Mouse (Mus musculus): ENCODE data around the gene Fhit. TPM values are rescaled to one million over a fixed set of nuclear protein-coding genes. Genes with fewer than 3 reads are reported as not detected.

Fhit gene
- polyA plus RNA-seq, 1 experiment = 4.2 TPM

DNA sequence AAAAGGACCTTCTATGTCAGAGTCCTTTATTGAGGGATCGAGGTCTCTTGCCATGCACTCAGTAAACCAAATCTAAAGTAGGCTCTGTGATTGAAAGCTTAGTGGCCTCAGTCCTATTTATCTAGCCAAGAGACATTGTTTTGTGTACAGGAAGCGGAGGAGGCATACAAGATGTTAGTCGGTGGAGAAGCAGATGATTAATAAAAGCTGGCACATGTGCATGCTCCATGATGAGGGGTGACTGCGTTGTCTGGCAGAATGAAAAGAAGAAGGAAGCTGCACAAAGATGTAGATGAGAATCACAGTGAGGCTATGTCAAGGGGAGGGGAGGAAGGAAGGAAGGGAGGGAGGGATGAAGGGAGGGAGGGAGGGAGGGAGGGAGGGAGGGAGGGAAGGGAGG is 481.8 kb downstream of the Fhit start:
- TF ChIP-seq CTCF (IDR thresholded peaks at IDR 0.05; ENCODE audit: borderline replicate concordance, extremely low read depth, insufficient read depth, insufficient read length) = no peak
- no peak for TF ChIP-seq POLR2A (IDR thresholded peaks at IDR 0.05; ENCODE audit: borderline replicate concordance, extremely low read depth, insufficient read depth, insufficient read length, poor library complexity, severe bottlenecking)
- DNase-seq (ENCODE audit: low read depth) = peak; percentile 44

DNA sequence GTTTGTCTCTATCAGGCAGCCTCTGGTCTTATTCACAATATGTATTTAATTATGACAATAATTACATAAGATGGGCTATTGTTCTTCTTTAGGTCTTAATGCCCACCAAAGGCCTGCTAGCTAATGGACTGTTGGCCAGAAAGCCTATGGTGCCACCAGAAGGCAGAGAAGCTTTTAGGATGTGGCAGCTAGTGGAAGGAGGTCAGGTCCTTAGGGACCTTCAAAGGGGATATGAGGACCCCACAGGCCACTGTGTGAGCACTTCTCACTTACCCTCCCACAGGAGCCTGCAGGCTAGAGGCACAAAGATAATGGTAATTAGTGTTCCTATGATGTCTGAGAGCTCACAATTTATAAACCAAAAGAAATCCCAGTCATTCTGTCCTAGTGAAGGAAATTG is 482.2 kb downstream of the Fhit start:
- no peak for TF ChIP-seq CTCF (IDR thresholded peaks at IDR 0.05; ENCODE audit: borderline replicate concordance, extremely low read depth, insufficient read depth, insufficient read length)
- TF ChIP-seq POLR2A (IDR thresholded peaks at IDR 0.05; ENCODE audit: borderline replicate concordance, extremely low read depth, insufficient read depth, insufficient read length, poor library complexity, severe bottlenecking) = no peak
- DNase-seq (ENCODE audit: low read depth) = no peak

DNA sequence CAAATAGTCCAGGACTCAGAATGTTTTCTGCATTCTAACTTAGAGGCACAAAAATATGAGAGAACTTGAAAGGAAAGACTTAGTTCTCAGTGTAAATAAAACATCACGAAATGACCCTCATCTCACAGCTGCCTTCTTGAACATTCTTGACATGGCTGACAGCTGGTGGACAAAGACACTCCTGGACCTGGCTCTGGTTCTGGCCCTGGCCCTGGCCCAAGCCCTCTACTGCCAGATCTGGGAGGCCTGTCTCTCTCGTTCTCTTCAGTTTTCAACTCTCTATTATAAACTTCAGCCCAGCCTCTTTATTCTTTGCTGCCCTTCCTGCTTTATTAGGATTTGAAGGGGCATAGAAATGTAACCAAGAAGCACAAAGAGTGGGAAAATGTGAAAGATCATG is 484.2 kb downstream of the Fhit start:
- peak; percentile 61 for DNase-seq (ENCODE audit: low read depth)
- TF ChIP-seq CTCF (IDR thresholded peaks at IDR 0.05; ENCODE audit: borderline replicate concordance, extremely low read depth, insufficient read depth, insufficient read length) (no peak), POLR2A (IDR thresholded peaks at IDR 0.05; ENCODE audit: borderline replicate concordance, extremely low read depth, insufficient read depth, insufficient read length, poor library complexity, severe bottlenecking) (no peak)

DNA sequence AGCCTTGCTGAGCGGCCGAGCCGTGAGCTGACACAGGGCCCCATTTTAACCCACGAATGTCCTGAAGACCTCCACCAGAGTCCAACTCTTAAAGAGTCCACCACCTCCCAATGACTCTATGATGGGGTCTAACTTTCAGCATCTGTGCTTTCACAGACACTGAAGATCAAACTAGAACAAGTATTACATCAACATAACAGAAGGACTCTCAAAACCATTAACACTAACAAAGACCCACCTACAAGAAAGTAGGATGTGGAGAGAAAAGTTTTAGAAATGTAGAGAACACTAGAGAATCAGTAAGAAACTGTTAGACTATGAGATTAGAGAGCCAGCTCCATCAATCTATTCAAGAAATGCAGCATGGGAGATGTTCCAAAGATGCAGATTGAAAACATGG is 501.6 kb downstream of the Fhit start:
- TF ChIP-seq POLR2A (IDR thresholded peaks at IDR 0.05; ENCODE audit: borderline replicate concordance, extremely low read depth, insufficient read depth, insufficient read length, poor library complexity, severe bottlenecking) = no peak
- no peak for TF ChIP-seq CTCF (IDR thresholded peaks at IDR 0.05; ENCODE audit: borderline replicate concordance, extremely low read depth, insufficient read depth, insufficient read length)
- no peak for DNase-seq (ENCODE audit: low read depth)

DNA sequence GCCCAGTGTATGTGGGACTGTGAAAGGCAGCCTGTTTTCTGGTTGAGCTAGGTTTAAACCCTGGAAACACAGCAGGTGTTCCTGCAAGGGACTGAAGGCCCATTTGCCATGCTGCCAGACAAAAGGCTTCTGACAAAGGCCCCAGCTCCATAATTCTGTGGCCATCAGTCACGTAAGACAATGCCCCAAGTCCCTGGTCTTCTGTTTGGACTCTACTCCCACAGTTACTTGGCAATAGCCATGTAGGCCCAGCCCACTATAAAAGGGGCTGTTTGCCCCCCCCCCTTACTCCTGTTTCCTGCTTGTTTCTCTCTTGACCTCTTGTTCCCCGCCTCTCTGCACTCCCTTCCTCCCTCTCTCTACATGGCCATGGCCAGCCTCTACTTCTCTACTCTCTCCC is 502.5 kb downstream of the Fhit start:
- no peak for TF ChIP-seq POLR2A (IDR thresholded peaks at IDR 0.05; ENCODE audit: borderline replicate concordance, extremely low read depth, insufficient read depth, insufficient read length, poor library complexity, severe bottlenecking)
- no peak for TF ChIP-seq CTCF (IDR thresholded peaks at IDR 0.05; ENCODE audit: borderline replicate concordance, extremely low read depth, insufficient read depth, insufficient read length)
- peak; percentile 52 for DNase-seq (ENCODE audit: low read depth)

- TF ChIP-seq CTCF (IDR thresholded peaks at IDR 0.05; ENCODE audit: borderline replicate concordance, extremely low read depth, insufficient read depth, insufficient read length) = no peak
- TF ChIP-seq POLR2A (IDR thresholded peaks at IDR 0.05; ENCODE audit: borderline replicate concordance, extremely low read depth, insufficient read depth, insufficient read length, poor library complexity, severe bottlenecking) = no peak
- DNase-seq (ENCODE audit: low read depth) = no peak
These were observed 503.6 kb downstream of the Fhit start for GRCm38 (mm10) chr14:10658219-10658618.

GRCm38 (mm10) chr14:10657364-10657763 is 504.5 kb downstream of the Fhit start:
- no peak for DNase-seq (ENCODE audit: low read depth)
- TF ChIP-seq POLR2A (IDR thresholded peaks at IDR 0.05; ENCODE audit: borderline replicate concordance, extremely low read depth, insufficient read depth, insufficient read length, poor library complexity, severe bottlenecking) = no peak
- TF ChIP-seq CTCF (IDR thresholded peaks at IDR 0.05; ENCODE audit: borderline replicate concordance, extremely low read depth, insufficient read depth, insufficient read length) = no peak

- TF ChIP-seq POLR2A (IDR thresholded peaks at IDR 0.05; ENCODE audit: borderline replicate concordance, extremely low read depth, insufficient read depth, insufficient read length, poor library complexity, severe bottlenecking) = no peak
- TF ChIP-seq CTCF (IDR thresholded peaks at IDR 0.05; ENCODE audit: borderline replicate concordance, extremely low read depth, insufficient read depth, insufficient read length) = no peak
- DNase-seq (ENCODE audit: low read depth) = peak; percentile 18
These were observed 506.0 kb downstream of the Fhit start for GRCm38 (mm10) chr14:10655842-10656241.

DNA sequence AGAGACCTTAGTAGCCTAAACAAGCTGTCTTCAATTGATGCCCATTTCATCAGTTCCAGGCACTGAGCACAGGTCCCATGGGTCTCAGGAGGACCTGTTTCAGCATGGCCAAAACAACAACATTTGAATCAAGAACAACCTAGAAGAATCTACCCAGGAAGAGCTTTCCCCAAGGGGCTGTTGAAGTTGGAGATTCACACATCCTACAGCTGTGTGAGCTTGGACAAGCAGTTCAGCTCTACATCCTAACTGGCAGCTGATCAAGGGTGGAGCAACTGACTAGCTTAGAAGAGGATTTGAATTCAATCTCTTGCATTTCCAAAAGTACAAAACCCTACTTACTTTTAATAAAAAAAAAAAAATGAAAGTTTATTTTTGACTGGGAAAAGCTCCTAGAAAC is 514.0 kb downstream of the Fhit start:
- no peak for DNase-seq (ENCODE audit: low read depth)
- TF ChIP-seq POLR2A (IDR thresholded peaks at IDR 0.05; ENCODE audit: borderline replicate concordance, extremely low read depth, insufficient read depth, insufficient read length, poor library complexity, severe bottlenecking) = no peak

DNA sequence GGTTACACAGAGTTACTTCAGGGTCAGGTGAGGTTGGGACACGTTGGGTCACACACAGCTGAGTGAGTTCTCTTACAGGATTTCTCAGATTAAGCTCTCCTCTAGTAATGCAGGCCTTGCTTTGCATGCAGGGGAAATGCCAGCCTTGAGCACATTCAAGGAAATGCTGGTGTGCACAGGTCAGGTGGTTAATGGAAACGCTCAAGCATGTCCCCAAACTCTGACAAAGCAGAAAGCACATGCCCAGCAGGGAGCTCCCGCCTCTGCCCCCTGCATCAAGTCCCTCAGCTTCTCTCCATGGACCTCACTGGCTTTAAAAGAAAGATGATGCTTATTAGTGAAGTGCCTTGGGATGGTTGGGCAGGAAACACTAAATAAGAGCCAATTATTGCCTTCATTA is 530.1 kb downstream of the Fhit start:
- DNase-seq (ENCODE audit: low read depth) = peak; percentile 30
- TF ChIP-seq POLR2A (IDR thresholded peaks at IDR 0.05; ENCODE audit: borderline replicate concordance, extremely low read depth, insufficient read depth, insufficient read length, poor library complexity, severe bottlenecking) = no peak
- TF ChIP-seq CTCF (IDR thresholded peaks at IDR 0.05; ENCODE audit: borderline replicate concordance, extremely low read depth, insufficient read depth, insufficient read length) = no peak

- TF ChIP-seq CTCF (IDR thresholded peaks at IDR 0.05; ENCODE audit: borderline replicate concordance, extremely low read depth, insufficient read depth, insufficient read length) = no peak
- no peak for TF ChIP-seq POLR2A (IDR thresholded peaks at IDR 0.05; ENCODE audit: borderline replicate concordance, extremely low read depth, insufficient read depth, insufficient read length, poor library complexity, severe bottlenecking)
- peak; percentile 22 for DNase-seq (ENCODE audit: low read depth)
These were observed 530.9 kb downstream of the Fhit start for GRCm38 (mm10) chr14:10630831-10631360.

DNA sequence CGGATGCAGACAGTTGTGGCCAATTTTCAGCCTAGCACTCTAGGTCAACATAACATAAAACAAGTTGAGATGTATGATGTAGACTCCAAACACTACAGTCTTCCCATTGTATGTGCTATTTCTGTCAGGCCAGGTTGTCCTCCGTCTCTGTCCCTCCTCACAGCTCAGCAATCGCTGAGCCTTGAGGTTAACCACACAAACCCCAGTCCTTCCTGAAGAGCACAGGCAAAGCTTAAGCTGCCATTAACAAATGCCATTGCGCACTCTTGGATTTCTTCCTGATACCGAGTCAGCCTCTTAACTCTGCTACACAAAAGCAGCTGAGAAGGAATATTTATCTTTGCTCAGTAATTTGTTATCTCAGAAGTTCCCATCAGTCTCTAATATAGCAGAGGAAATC is 568.4 kb downstream of the Fhit start:
- DNase-seq (ENCODE audit: low read depth) = no peak
- no peak for TF ChIP-seq CTCF (IDR thresholded peaks at IDR 0.05; ENCODE audit: borderline replicate concordance, extremely low read depth, insufficient read depth, insufficient read length)
- no peak for TF ChIP-seq POLR2A (IDR thresholded peaks at IDR 0.05; ENCODE audit: borderline replicate concordance, extremely low read depth, insufficient read depth, insufficient read length, poor library complexity, severe bottlenecking)
